Mouse (Mus musculus) cerebellum, adult 2 months (tissue): Measurements from ENCODE around the gene Rasgef1b. TPM values are rescaled to one million over a fixed set of nuclear protein-coding genes. Genes with fewer than 3 reads are reported as not detected.

Source experiments
- DNase-seq, 2 experiments: peaks; one replicate each; pipeline ENCODE4 v3.0.0; 2021
- H3K27ac ChIP-seq: fragments of 200-500 bp; 2 replicates; pipeline ENCODE4 v1.5.1; 2012; ENCODE audit warnings: low read length, control low read depth, inconsistent platforms; ENCODE audit not compliant: insufficient read depth
- H3K27me3 ChIP-seq: fragments of 200-500 bp; 2 replicates; pipeline ENCODE4 v1.6.1; 2012; ENCODE audit warnings: inconsistent platforms, mild to moderate bottlenecking, low read length, moderate library complexity; ENCODE audit not compliant: control insufficient read depth, insufficient read depth
- H3K4me1 ChIP-seq: fragments of 200-500 bp; 2 replicates; pipeline ENCODE4 v1.6.1; 2011; ENCODE audit warnings: low read length; ENCODE audit not compliant: control insufficient read depth, insufficient read depth
- H3K4me3 ChIP-seq: fragments of 200-500 bp; replicated peaks from 2 replicates; pipeline ENCODE3; 2011; ENCODE audit warnings: mild to moderate bottlenecking, low read depth, low read length, control low read depth; ENCODE audit not compliant: insufficient read depth
- CTCF ChIP-seq: fragments of 200-500 bp; IDR thresholded peaks from 2 replicates; pipeline ENCODE4 v1.5.1; 2011; ENCODE audit warnings: low read depth, mild to moderate bottlenecking, control low read depth, low read length, moderate library complexity, borderline replicate concordance; ENCODE audit not compliant: insufficient read depth
- POLR2A ChIP-seq: fragments of 200-500 bp; IDR thresholded peaks from 2 replicates; pipeline ENCODE4 v1.6.1; 2011; ENCODE audit warnings: low read length, control low read depth, borderline replicate concordance; ENCODE audit not compliant: insufficient read depth
- WGBS: fragments of 180-500 bp; shearing (Covaris S2); methylation state at CpG from one replicate; pipeline ENCODE4 v1.1.7; 2018; 5-methylcytosine and 5-hydroxymethylcytosine counted together
- polyA plus RNA-seq: library from polyadenylated mRNA; depleted of rRNA; stranded (reverse); fragments of >200 nt; gene quantifications from 2 replicates; pipeline ENCODE4 v1.2.3, GENCODE M21; 2012

Rasgef1b gene
- polyA plus RNA-seq, 1 experiment: 19.6 TPM

DNA sequence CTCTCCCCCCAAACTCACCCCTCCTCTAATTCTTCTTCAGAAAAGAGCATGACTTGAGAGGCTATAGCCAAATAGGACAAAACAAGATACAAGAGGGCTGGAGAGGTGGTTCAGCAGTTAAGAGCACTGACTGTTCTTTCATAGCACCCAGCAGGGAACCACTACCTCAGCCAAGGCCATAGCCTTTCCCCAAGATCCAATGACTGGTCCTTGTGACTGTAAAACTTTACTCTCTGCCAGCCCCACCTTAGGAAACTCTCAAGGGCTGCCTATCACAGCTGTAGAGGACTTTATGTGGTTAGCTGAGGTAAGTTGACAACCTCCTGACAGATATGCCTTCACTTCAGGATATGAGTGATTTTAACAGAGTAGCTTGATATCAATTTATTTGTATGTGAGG lies 258.3 kb downstream of the Rasgef1b start:
- no peak overlapping the region for H3K4me3 ChIP-seq
- H3K27me3 ChIP-seq: no peaks in the 10 kb centered on the region; the same call in 1 of the 2 replicates
- DNase-seq: no peak
- TF ChIP-seq CTCF (no peak), POLR2A (no peak)
- H3K4me1 ChIP-seq: no peaks in the 10 kb centered on the region
- H3K27ac ChIP-seq: no peak overlapping the region

DNA sequence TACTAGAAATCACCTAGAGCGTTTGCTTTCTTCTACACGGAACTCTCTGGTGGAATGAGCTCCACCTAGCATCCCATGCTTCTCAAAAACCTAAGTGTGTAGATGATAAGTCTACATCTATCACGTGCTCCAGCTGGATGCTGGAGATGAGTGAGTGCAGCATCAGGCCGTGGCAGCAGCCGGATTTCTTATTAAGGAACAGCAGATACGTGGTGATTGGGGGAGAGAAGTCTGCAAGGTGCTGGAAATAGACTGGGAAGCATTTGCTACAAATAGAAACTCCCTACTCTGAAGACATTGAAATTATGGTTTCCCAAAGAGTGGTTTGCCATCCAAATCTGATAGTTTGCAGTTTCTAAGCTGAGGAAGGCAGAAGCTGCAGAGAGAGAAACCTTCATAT lies 269.9 kb downstream of the Rasgef1b start:
- no peak overlapping the region for H3K27ac ChIP-seq
- H3K4me3 ChIP-seq: no peak overlapping the region
- no peak for DNase-seq
- TF ChIP-seq POLR2A (no peak), CTCF (no peak)
- H3K27me3 ChIP-seq: no peaks in the 10 kb centered on the region
- H3K4me1 ChIP-seq: no peaks in the 10 kb centered on the region
- WGBS: 95% methylated on average over 6 of the region's 6 CpGs

- Histone ChIP-seq H3K27me3 (no peaks in the 10 kb centered on the region), H3K4me3 (no peak overlapping the region), H3K27ac (no peak overlapping the region), H3K4me1 (no peaks in the 10 kb centered on the region)
- no peak for DNase-seq
- 93% methylated on average over 3 of the region's 3 CpGs for WGBS
- no peak for TF ChIP-seq CTCF
Measured at GRCm38 (mm10) chr5:99457291-99457690, 271.6 kb downstream of the Rasgef1b start.

DNA sequence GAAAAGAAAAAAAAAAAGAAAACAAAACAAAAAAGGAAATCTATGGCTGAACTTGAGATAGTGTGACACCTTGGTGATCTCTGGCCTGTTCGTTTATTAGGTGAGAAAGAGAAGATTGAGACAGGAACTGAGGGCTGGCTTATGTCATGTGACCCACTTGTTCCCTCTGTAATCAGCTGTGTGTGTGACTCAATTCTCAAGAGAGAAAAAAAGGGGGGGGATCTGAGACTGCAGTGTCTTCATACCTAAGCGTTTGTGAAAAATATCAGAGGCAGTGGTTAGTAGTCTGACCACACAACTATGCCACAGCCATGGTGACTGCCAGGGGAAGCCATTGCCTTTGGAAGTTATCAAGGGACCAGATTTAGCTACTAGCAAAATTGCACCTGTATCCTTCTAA lies 276.9 kb downstream of the Rasgef1b start:
- TF ChIP-seq POLR2A (no peak), CTCF (no peak)
- Histone ChIP-seq H3K27ac (no peak overlapping the region), H3K4me1 (no peaks in the 10 kb centered on the region), H3K27me3 (no peaks in the 10 kb centered on the region), H3K4me3 (no peak overlapping the region)
- DNase-seq: no peak
- WGBS: 92% methylated on average over 2 of the region's 2 CpGs

- Histone ChIP-seq H3K27ac (no peak overlapping the region), H3K27me3 (no peaks in the 10 kb centered on the region), H3K4me1 (no peaks in the 10 kb centered on the region), H3K4me3 (no peak overlapping the region)
- WGBS: 71% methylated on average over 5 of the region's 5 CpGs
- no peak for DNase-seq
- no peak for TF ChIP-seq CTCF
- no peak for TF ChIP-seq POLR2A
Measured at GRCm38 (mm10) chr5:99451416-99451815, 277.4 kb downstream of the Rasgef1b start.

DNA sequence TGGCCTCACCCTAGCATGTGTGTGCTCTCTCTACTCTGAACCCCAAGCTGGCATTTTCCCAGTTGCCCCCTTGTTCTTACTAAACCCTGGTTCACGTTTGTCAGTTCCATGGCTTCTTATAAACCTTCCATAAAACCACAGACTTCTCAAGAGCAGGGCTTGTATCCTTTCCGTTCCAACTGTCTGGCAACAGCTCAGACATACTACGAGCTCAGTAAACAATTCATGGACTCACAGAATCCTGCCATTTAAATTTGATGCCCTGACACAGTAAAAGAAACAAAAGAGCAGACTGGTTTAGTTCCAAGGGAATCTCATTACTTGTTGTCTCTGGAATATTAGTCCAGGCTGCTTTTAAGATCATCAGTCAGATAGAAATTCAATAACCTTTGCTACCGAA lies 277.9 kb downstream of the Rasgef1b start:
- Histone ChIP-seq H3K27ac (no peak overlapping the region), H3K4me3 (no peak overlapping the region), H3K27me3 (no peaks in the 10 kb centered on the region), H3K4me1 (no peaks in the 10 kb centered on the region)
- TF ChIP-seq POLR2A: no peak
- no peak for TF ChIP-seq CTCF
- no peak for DNase-seq
- 74% methylated on average over 4 of the region's 4 CpGs for WGBS

DNA sequence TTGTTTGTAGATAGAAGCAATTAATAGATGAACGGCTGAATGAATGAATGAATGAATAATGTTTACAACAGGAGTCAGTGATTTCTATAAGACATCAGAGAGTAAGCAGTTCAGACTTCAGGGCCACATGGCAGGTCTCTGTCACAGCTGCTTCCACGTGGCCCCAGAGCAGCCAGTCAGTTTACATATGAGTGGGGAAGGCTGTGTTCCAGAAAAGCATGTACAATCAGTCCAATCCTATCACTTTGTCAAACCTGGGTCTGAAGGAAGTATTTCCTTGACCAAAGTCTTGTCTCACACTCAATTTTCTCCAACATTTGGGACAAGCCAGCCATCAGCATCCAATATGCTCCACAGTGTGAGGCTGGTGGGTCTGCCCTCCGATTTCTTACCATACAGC lies 278.4 kb downstream of the Rasgef1b start:
- no peak for DNase-seq
- Histone ChIP-seq H3K27ac (no peak overlapping the region), H3K27me3 (no peaks in the 10 kb centered on the region), H3K4me3 (no peak overlapping the region), H3K4me1 (no peaks in the 10 kb centered on the region)
- WGBS: 79% methylated on average over 3 of the region's 3 CpGs
- TF ChIP-seq POLR2A (no peak), CTCF (no peak)

- 97% methylated on average over 6 of the region's 6 CpGs for WGBS
- H3K27ac ChIP-seq: no peak overlapping the region
- no peak for TF ChIP-seq CTCF
- no peak for TF ChIP-seq POLR2A
- no peaks in the 10 kb centered on the region; the same call in 1 of the 2 replicates for H3K4me1 ChIP-seq
- no peaks in the 10 kb centered on the region for H3K27me3 ChIP-seq
- DNase-seq: no peak
- H3K4me3 ChIP-seq: no peak overlapping the region
Measured at GRCm38 (mm10) chr5:99447481-99447880, 281.4 kb downstream of the Rasgef1b start.

DNA sequence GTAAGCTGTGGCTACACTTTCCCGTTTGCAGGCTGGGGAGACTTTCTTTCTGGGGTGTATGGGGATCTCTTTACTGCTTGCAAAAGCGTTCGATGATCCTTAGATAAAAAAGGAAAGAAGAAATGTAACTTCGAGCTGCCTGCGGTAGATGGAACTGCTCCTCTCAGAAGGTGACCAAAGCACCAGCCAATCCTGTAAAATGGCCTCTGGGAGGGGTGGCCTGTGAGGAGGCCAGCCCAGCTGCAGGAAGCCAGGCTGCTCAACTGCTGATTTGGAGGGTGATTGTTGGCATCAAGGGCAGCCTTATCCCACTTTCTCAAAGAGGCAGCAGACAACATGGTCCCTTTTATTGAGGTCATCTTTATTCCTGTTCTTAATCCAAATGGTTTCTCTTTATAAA lies 283.6 kb downstream of the Rasgef1b start:
- TF ChIP-seq CTCF (no peak), POLR2A (no peak)
- no peak for DNase-seq
- 82% methylated on average over 5 of the region's 5 CpGs for WGBS
- no peak overlapping the region for H3K4me3 ChIP-seq
- H3K27me3 ChIP-seq: no peaks in the 10 kb centered on the region
- no peak overlapping the region for H3K27ac ChIP-seq
- H3K4me1 ChIP-seq: no peaks in the 10 kb centered on the region; the same call in 1 of the 2 replicates
